Mouse (Mus musculus) kidney, postnatal 10 days (tissue): ENCODE data around the gene Kcnh1.

Experiments
- DNase-seq: peaks from one replicate; pipeline ENCODE4 v3.0.0; 2021; ENCODE audit warnings: mixed read lengths

Gene Kcnh1

GRCm38 (mm10) chr1:192269911-192270310 is 79.3 kb downstream of the Kcnh1 start:
- DNase-seq, result no peak

DNA sequence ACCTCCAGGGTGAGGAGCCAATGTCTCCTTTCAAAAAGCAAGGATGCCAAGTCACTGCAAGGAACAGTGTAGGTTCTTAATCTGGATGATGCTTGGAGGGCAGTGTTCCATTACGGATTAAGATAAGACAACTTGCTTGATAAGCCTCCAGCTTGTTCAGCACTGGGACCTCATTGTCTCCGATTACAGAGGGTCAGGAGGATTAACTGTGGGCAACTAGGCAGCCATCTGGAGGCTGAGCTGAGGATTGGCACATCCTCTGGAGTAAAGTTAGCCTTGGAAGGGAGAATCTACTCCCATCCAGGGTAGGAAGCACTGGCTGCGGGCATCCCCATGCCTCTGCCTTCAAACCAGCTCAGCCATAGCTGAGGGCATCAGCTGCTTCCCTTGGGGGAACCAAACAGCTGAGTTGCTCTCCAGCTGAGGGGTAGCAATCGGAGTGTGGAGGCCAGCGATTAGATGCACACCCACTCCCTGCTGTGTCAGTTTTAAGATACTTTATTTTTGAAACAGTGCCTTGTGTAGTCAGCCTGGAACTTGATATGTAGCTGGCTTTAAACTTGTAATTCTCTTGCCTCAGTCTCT is 87.3 kb downstream of the Kcnh1 start:
- DNase-seq, result no peak

GRCm38 (mm10) chr1:192284340-192284739 is 93.8 kb downstream of the Kcnh1 start:
- DNase-seq, result no peak

DNA sequence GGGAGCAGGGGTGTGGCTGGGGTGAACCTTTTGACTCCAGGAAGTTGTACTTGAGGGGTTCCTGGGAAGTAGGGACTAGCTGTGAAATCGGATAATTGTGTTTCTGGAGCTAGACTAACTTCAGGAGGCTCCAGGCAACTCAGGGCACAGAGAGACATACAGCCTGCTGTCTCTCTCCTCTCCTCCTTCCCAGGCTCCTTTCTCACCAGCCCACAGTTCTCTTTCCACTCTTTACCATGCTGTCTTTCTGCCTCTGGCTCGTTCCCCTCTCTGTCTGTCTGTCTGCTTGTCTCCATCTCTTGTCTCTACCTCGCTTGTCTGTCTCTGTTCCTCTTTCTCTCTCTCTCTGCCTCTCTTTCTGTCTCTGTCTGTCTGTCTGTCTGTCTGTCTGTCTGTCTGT is 94.4 kb downstream of the Kcnh1 start:
- no peak for DNase-seq

DNA sequence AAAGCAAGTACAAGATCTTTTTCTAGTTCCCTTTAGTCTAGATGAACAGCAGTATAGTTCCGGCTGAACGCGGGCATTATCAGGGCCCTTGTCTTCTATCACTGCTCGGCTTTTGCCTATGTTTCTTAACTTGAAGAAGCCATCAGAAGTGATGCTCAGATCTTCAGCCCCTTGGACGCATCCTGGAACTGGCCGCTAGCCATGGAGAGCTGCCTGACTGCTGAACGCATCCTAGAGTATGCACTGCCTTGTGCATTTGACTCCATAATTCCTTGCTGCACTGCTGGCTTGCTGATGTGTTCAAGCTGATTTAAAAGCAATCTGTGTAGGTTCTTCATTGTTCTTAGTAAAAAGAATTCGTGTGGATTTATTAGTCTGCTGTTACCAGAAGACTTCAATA is 97.9 kb downstream of the Kcnh1 start:
- no peak for DNase-seq

DNA sequence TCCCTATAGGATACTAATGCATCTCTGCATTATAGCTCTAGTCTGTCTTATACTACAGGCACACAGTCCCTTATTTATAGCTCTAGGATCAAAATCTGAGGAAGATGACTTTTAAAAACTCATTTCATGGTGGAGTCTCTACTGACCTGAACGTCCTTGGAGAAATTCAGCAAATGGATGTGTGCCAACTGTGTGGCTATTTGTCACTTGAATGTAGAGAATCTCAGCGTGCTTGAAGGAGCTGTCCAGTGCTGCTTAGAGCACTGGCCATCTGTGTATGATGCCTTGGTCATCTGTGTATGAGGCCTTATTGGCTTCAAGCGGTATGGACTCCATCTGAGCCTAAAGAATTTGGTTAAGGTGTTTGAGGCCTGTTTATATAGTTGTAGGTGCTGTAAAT is 100.7 kb downstream of the Kcnh1 start:
- DNase-seq, result no peak

GRCm38 (mm10) chr1:192293391-192293790 is 102.8 kb downstream of the Kcnh1 start:
- no peak for DNase-seq

DNA sequence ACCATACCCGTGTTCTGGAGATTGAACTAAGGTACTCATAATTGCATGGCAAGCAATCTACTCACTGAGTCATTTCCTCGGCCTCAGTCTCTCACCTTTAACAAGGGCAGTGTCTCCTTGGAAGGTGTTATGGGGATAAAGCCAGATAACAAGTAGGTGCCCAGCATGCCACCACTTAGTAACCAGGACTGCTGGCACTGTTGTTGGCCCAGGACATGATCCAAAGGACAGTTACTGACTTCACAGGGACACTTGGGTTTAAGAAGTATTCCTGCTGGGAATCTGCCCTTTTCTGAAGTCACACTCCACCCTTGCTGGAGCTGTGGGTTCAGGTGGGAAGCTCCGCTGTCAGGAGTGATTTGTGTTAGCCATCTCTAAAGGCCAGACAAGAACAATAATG is 103.3 kb downstream of the Kcnh1 start:
- DNase-seq, result no peak

- DNase-seq, result no peak
Measured at GRCm38 (mm10) chr1:192295243-192295860, 104.8 kb downstream of the Kcnh1 start.

- DNase-seq, result no peak
Measured at GRCm38 (mm10) chr1:192295902-192296301, 105.3 kb downstream of the Kcnh1 start.

DNA sequence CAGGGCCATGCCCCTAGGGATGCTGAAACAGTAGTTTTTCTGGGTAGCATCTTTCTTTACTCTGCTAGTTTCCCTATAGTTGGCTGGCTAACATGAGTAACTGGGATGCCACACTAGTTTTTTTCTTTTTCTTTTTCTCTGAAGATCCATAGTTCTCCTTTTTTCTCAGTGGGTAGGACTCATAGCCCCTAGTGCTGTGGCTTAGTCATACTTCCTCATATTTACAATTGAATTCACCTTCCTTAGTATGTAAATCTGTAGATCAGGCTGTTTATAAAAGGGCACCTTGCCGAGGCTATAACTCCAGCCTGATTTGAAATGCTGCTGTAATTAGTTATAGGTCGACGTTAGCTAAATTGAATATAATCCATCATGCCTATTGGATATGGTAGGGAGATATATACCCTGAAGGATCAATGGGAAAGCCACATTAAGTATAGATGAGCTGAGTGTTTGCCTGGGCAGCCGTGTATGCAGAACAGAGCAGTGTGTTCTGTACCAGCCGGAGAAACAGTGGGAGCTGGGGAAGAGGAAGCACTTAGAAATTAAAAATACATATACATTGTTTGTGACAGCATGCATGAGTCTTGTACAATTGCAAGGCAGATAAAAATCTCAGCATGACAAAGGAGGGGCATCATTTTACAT is 107.0 kb downstream of the Kcnh1 start:
- no peak for DNase-seq

DNA sequence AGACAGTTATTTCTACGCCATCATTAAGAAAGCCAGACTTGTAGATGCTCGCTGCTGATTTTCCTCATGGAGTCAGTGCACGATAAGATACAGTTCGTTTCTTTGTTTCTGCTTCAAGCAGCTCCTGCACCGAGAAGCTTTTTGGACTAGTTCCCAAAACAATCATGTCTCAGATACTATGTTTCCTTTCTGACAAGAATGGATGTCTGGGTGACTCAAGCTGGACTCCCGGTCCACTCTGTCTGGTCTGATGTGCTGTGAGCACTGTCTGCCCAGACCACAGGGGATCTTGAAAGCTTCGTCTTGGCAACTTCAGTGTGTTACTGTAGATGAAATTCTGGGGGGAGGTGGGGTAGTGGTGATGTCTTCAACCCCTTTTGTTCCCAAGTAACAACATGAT is 109.8 kb downstream of the Kcnh1 start:
- no peak for DNase-seq

DNA sequence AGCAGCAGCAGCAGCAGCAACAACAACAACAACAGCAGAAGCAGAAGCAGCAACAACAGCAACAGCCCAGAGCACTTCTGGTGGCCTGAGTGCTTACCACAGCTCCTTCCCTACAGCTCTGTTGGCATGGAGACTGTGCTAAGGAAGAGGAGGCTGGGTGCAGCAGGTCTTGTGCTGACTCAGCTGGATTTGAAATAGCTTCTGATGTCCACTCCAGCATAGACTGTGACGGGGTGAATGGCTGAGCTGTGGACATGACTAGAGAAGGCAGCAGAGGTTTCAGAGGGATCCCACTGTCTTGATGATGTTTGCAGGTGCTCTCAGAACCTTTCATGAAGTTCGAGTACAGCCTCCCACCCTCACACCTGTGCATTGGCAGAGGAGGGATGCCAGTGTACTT is 113.0 kb downstream of the Kcnh1 start:
- DNase-seq, result no peak

DNA sequence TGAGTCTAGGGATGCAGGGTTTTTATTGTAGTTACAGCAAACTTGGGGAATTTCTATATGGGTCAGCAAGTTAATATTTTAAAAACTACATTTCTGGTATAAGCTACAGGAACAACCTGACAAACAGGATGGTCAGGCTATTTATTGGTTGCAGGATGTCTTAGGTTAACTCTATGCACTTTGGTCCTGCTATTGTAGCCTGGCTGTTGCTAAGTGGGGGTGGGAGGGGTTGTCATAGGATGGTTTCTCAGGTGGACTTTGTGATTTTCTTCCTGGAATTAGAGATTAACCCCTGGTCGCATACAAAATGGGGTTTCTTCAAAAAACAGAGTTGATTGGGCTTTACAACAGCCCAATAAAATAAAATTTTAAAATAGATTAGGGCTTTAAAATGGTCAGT is 114.6 kb downstream of the Kcnh1 start:
- no peak for DNase-seq

- no peak for DNase-seq
Measured at GRCm38 (mm10) chr1:192307055-192307454, 116.5 kb downstream of the Kcnh1 start.

GRCm38 (mm10) chr1:192311298-192311697 is 120.7 kb downstream of the Kcnh1 start:
- no peak for DNase-seq

DNA sequence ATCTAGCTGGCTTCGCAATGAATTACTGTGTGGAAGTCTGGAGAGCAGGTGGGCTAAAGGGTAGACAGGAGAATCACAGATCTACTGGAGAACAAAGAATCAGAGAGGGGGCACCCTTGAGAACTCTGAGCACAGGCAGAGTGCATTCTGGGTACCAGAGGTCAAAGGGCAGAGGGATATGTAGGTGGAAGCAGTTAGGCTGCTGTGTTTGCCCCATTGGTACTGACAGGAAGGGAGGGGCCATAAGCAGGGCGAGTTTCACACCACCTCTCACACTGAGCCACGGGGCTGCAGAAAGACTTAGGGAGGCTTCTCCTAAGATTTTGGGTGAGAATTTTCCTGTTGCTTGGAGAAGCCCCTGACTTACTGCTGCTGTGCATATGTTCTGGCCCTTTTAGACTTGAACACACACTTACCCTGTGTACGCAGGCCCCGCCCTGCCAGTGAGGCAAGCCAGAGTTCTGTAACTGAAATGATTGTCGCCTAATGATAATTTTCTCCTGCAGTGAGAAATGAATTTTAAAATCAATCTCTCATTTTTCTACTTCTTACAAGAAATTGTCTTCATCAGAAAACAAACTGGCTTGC is 121.4 kb downstream of the Kcnh1 start:
- no peak for DNase-seq

DNA sequence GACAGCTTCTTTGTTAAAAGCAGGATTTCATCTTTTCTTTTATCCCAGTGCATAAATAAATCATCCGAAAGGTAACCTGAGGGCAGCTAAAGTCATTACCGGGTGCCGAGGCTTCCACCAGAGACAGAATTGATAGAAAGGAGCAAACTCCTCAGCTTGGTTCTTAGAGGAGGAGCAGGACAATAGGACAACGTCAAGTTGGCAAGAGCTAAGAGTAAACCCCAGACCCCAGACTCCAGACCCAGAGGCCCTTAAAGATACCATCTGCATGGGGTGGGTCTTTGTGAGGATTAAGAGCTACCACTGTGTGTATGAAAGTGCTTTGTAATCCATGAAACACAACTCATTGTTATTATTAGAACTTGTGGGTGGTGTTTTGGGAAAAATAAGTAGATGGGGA is 121.9 kb downstream of the Kcnh1 start:
- DNase-seq, result no peak

DNA sequence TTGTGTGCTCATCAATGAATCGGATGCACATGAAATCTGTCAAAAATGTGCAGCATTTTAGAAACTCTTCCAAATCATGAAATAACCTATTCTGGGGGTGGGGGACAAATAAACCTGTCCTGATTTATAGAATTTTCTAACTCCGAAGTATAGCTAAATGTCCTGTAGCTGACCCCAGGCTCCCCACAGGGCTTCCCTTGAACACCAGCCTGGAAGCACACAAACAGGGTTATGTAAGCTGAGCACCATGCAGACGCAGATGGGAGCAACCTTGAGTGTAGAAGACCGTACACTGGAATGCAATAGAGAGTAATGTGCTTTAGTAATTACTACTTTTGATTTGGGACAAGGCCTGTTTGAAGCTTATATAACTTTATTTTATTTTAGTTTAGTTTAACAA is 122.4 kb downstream of the Kcnh1 start:
- DNase-seq, result no peak

- DNase-seq, result no peak
Measured at GRCm38 (mm10) chr1:192313571-192313972, 123.0 kb downstream of the Kcnh1 start.

- no peak for DNase-seq
Measured at GRCm38 (mm10) chr1:192314044-192314443, 123.5 kb downstream of the Kcnh1 start.

DNA sequence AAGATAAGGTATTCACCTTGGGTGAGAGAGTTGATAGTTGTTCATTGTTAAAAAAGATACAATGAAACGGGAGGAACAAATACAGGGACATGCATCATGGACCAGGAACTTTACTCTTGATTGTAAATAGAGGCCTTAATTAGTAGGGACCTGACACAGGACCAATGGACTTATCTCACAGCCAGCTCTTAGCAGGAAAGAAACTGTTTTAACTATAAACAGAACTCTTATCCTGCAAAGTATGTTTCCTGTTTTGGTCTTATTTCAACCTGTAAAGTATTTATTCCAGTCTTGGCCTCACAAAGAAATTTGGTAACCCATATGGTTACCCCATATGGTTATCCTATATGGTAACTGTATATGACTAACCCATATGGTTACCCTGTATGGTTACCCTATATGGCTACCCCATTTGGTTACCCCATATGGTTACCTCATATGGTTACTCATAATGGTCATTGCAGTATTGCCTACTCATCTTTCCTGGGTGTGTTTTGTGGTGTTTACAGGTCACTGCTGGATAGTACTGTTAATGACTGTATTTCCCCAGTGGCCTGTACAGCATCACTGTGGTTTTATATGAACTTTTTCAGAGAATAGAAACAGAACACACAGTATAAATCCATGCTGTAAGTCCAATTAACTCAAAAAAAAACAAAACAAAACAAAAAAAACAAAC is 125.0 kb downstream of the Kcnh1 start:
- DNase-seq, result no peak

DNA sequence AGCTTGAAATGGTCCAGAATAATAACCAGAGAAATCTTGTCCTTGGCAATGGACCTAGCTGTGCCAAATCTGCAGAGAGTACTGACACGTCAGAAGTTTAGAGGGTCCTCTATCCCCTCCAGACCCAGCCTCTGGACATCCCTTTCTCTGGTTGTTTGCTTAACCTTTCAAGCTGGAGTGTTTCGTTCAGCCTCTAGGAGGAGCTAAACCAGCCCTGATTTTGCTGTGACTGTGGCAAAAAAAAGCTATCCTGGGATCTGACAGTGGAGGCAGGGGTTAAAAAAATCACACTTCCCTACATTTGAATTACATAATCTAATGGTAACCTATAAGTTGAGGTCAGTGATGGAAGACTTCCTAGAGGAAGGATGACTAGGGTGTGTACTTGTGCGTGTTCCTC is 133.6 kb downstream of the Kcnh1 start:
- DNase-seq, result no peak

DNA sequence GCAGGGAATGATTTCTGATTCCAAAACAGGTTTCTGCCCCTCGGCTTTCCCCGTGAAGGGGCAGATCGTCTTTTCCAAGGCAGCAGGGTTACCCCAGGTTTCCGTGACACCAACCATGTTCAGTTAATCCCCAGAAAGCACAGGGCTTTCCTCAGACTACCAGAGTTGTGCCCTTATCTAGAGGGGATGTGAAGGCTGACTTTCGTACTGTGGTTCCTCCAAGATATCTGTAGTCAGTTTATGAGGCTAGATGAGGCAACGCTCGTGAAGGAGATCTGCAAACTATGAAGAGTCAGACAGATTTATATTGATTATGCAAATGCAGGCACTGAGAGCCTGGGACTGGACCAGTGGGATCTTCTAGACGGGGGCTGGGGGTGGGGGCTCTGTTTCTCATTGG is 136.5 kb downstream of the Kcnh1 start:
- no peak for DNase-seq
